Mouse (Mus musculus): Measurements from ENCODE around the gene Mrs2. TPM values are rescaled to one million over a fixed set of nuclear protein-coding genes. Genes with fewer than 3 reads are reported as not detected.
"Not testable (repeated sequence)": the region's sequence is repeated elsewhere in the genome, so short reads cannot be mapped to it uniquely, and the experiment has no call there.

Mrs2 gene
- polyA plus RNA-seq, 1 experiment from 2014 or later = 18.6 TPM

DNA sequence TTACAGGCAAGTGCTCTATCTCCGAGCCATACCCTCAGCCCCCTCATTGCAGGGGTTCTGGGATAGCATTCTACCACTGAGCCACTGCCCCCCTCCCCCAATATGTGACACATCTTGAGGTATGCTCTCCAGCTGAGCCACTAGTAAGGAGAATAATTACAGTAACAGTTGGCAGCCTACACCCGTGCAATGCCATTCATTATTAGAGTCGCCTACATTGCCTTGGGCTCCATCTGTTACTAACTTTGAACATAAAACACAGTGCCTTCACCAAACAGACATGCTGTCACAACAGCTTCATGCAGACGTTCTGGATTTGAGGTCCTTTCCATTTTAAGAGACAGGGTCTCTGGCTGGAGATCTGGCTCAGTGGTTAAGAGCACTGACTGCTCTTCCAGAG lies 43.8 kb downstream of the Mrs2 start:
- no peaks in the 10 kb centered on the region for H3K27me3 ChIP-seq
- ATAC-seq = peak; percentile 30; the same call in 1 of the 2 replicates
- no peaks in the 10 kb centered on the region for H3K36me3 ChIP-seq
- H3K4me3 ChIP-seq (replicated peaks) = no peak overlapping the region
- no peak overlapping the region for H3K9ac ChIP-seq (replicated peaks)
- no peak overlapping the region for H3K4me2 ChIP-seq (replicated peaks)
- WGBS = 81% methylated on average over 4 of the region's 4 CpGs
- no peaks in the 10 kb centered on the region for H3K4me1 ChIP-seq (replicated peaks)
- H3K9me3 ChIP-seq = no peaks in the 10 kb centered on the region
- H3K27ac ChIP-seq = no peak overlapping the region

DNA sequence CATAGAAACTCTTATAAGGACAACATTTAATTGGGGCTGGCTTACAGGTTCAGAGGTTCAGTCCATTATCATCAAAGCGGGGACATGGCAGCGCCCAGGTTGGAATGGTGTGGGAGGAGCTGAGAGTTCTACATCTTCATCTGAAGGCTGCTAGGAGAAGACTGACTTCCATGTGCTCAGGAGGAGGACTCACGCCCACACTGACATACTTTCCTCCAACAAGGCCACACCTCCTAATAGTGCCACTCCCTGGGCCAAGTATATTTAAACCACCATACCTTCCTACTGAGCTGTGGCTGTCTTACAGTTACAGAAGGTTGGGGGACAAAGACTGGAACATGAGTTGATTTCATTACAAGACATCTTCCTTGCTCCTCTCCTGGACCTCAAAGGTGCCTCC lies 48.4 kb downstream of the Mrs2 start:
- not testable (repeated sequence) for H3K4me3 ChIP-seq (replicated peaks); H3K4me1 ChIP-seq (replicated peaks); H3K9ac ChIP-seq (replicated peaks); ATAC-seq; H3K27me3 ChIP-seq; H3K36me3 ChIP-seq; H3K27ac ChIP-seq; H3K4me2 ChIP-seq (replicated peaks); H3K9me3 ChIP-seq
- 89% methylated on average over 3 of the region's 3 CpGs for WGBS

DNA sequence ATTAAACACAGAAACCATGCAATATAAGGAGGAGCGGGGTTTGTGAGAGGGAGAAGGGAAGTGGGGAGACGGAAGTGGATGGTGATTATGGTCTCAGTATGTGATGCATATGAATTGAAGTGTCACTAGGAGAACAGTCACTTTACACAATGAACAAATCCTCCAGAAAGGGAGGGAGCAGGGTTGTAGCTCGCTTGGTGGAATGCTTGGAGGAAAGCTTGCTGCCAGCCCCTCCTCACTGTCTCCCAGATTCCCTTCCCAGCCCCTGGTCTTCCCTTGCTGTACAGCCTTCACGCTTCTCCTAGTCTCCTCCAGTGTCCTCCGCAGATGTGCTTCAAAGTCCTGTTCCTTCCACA lies 54.4 kb downstream of the Mrs2 start:
- H3K27me3 ChIP-seq = no peaks in the 10 kb centered on the region; the same call in 1 of the 2 replicates
- H3K4me1 ChIP-seq (replicated peaks) = peaks cover 4% of the 10 kb centered on the region; the same call in 1 of the 2 replicates
- peak overlapping the region; percentile 46; the same call in 1 of the 2 replicates for H3K9ac ChIP-seq (replicated peaks)
- H3K27ac ChIP-seq = no peak overlapping the region
- ATAC-seq = peak; percentile 63
- H3K9me3 ChIP-seq = no peaks in the 10 kb centered on the region
- H3K36me3 ChIP-seq = no peaks in the 10 kb centered on the region
- WGBS = 40% methylated on average over 5 of the region's 5 CpGs
- peak overlapping the region; percentile 48 for H3K4me2 ChIP-seq (replicated peaks)
- peak overlapping the region; percentile 31 for H3K4me3 ChIP-seq (replicated peaks)

DNA sequence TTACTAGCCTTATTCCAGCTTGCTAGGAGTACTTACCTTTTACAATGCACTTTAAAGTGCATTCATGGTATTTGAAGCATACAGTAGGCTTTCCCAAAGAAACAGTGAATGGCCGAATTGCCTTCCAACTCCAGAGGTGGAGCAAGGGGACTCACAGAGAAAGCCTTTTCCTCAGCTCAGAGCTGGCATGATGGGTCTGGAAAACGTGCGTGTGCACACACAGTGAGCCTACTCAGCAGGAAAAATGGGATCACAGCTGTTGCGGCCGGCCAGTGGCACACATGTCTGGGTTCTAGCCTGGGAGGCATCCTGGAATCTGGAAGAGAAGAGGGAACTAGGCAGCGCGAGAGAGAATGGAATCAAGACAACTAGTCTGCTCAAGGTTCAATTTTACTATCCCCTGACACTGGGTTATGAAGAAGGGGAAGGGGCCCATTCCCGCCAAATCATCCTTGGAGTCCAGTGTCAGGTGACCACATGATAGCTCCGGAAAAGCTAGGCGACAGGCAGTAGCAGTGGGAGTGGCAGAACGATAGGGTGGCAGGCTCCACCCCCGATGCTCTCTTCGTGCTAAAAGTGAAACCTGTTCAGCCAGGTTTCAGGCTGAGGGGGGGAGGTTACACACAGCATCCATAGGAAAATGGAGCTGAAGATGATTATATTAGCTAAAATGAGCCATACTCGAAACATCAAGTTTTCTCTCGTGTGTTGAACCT lies 54.9 kb downstream of the Mrs2 start:
- Histone ChIP-seq H3K4me2 (replicated peaks) (peak overlapping the region; percentile 48), H3K36me3 (no peaks in the 10 kb centered on the region), H3K4me3 (replicated peaks) (peak overlapping the region; percentile 31), H3K4me1 (replicated peaks) (peaks cover 4% of the 10 kb centered on the region; the same call in 1 of the 2 replicates), H3K27me3 (no peaks in the 10 kb centered on the region; the same call in 1 of the 2 replicates), H3K9me3 (no peaks in the 10 kb centered on the region), H3K27ac (no peak overlapping the region), H3K9ac (replicated peaks) (peak overlapping the region; percentile 46; the same call in 1 of the 2 replicates)
- 24% methylated on average over 15 of the region's 15 CpGs for WGBS
- peak; percentile 53 for ATAC-seq

DNA sequence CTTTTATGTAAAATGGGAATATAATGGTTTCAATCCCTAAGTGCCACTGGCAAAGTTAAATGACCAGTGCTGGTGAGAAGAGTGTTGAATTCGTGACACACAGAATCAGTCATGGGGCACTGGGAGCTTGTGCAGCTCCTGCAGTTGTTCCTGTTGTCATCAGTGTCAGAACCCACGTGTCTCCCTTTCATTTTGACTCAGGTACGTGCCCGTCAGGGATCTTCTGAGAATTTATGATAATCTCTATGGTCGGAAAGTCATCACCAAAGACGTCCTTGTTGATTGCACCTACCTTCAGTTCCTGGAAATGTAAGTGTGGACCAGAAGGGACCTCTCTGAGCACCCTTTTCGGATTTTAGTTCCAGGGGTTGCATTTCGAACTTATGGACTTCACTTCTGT lies 58.1 kb downstream of the Mrs2 start:
- Histone ChIP-seq H3K9me3 (no peaks in the 10 kb centered on the region), H3K4me2 (replicated peaks) (no peak overlapping the region), H3K27ac (no peak overlapping the region), H3K4me1 (replicated peaks) (peaks cover 4% of the 10 kb centered on the region; the same call in 1 of the 2 replicates), H3K27me3 (no peaks in the 10 kb centered on the region; the same call in 1 of the 2 replicates), H3K36me3 (no peaks in the 10 kb centered on the region), H3K4me3 (replicated peaks) (no peak overlapping the region), H3K9ac (replicated peaks) (no peak overlapping the region)
- 85% methylated on average over 8 of the region's 8 CpGs for WGBS
- no peak for ATAC-seq

DNA sequence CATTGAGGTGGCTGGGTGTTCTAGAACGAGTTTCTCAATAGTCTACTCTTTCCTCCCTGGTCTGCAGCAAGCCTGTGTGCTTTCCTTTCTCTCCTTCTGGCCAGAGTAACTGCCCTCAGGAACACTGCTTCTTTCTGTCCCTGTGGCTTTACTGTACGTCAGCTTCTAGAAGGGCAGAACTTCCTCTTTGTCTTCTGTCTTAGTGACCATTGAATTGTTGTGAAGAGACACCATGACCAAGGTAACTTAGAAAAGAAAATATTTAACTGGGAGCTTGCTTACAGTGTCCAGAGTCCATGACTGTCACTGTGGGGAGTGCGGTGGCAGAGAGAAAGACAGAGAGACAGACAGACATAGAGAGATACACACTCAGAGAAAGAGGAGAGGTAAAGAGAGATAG lies 60.1 kb downstream of the Mrs2 start:
- Histone ChIP-seq H3K4me1 (replicated peaks) (no peaks in the 10 kb centered on the region), H3K9ac (replicated peaks) (no peak overlapping the region), H3K4me3 (replicated peaks) (no peak overlapping the region), H3K4me2 (replicated peaks) (no peak overlapping the region), H3K27ac (no peak overlapping the region), H3K27me3 (no peaks in the 10 kb centered on the region; the same call in 1 of the 2 replicates), H3K9me3 (no peaks in the 10 kb centered on the region), H3K36me3 (no peaks in the 10 kb centered on the region)
- WGBS = 88% methylated on average over 3 of the region's 3 CpGs
- ATAC-seq = no peak

DNA sequence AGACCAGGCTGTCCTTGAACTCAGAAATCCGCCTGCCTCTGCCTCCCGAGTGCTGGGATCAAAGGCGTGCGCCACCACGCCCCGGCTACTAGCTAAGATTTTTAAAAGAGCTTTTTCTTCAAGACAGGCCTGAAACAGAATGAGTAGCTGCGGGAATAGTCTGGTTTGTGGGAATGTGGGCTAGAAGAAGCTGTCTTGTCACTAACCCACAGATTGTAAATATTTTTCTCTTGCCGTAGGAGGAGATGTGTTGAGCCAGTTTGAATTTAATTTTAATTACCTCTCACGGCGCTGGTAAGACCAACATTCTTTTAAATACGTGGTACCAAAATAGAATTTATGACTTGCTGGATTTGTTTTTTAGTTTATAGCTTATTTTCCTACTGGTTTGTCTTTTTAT lies 61.5 kb downstream of the Mrs2 start:
- WGBS = 91% methylated on average over 11 of the region's 11 CpGs
- Histone ChIP-seq H3K9me3 (no peaks in the 10 kb centered on the region), H3K4me1 (replicated peaks) (no peaks in the 10 kb centered on the region), H3K27me3 (no peaks in the 10 kb centered on the region), H3K4me3 (replicated peaks) (no peak overlapping the region), H3K36me3 (no peaks in the 10 kb centered on the region), H3K4me2 (replicated peaks) (no peak overlapping the region), H3K27ac (no peak overlapping the region), H3K9ac (replicated peaks) (no peak overlapping the region)
- no peak for ATAC-seq

DNA sequence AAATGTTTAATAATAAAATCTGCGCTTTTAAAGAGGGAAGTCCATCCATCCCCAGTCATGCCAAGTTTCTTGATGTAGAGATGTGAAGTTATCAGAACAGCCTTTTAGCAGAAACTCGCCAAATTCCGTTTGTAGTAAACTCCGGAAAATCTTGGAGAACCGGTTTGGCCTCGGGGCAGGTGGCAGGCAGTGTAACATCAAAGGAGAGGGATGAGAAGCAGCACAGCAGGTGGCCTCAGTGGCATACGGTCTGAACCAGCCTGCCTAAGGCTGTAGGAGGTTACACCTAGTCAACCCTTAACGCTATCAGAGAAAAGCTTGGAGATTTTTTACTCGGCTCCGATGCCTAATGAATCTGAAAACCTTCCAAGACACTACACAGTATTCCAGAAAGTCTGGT lies 64.7 kb downstream of the Mrs2 start:
- Histone ChIP-seq H3K9me3 (no peaks in the 10 kb centered on the region), H3K36me3 (no peaks in the 10 kb centered on the region), H3K27ac (no peak overlapping the region), H3K9ac (replicated peaks) (no peak overlapping the region), H3K4me1 (replicated peaks) (no peaks in the 10 kb centered on the region), H3K27me3 (no peaks in the 10 kb centered on the region), H3K4me3 (replicated peaks) (no peak overlapping the region), H3K4me2 (replicated peaks) (no peak overlapping the region)
- ATAC-seq = no peak
- 27% methylated on average over 10 of the region's 10 CpGs for WGBS

DNA sequence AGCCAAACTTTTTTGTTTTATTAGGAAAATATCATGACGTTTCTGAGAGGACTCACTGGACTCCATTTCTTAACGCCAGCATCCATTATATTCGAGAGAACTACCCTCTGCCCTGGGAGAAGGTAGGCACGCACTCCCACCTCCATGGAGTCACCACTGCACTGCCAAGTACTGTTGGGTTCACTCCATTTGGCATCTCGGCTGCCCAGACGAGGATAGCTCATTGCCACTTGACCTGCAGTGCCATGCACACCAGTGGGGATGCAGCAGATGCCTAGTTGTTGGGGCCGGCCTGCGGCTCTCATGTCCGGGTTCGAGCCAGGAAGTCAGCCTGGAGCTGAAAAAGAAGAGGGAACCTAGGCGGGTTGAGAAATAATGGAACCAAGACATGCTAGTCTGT lies 65.1 kb downstream of the Mrs2 start:
- H3K9me3 ChIP-seq = no peaks in the 10 kb centered on the region
- no peak overlapping the region for H3K4me3 ChIP-seq (replicated peaks)
- ATAC-seq = no peak
- no peaks in the 10 kb centered on the region for H3K27me3 ChIP-seq
- no peaks in the 10 kb centered on the region for H3K4me1 ChIP-seq (replicated peaks)
- H3K36me3 ChIP-seq = no peaks in the 10 kb centered on the region
- H3K27ac ChIP-seq = no peak overlapping the region
- no peak overlapping the region for H3K4me2 ChIP-seq (replicated peaks)
- H3K9ac ChIP-seq (replicated peaks) = no peak overlapping the region
- 64% methylated on average over 11 of the region's 11 CpGs for WGBS

DNA sequence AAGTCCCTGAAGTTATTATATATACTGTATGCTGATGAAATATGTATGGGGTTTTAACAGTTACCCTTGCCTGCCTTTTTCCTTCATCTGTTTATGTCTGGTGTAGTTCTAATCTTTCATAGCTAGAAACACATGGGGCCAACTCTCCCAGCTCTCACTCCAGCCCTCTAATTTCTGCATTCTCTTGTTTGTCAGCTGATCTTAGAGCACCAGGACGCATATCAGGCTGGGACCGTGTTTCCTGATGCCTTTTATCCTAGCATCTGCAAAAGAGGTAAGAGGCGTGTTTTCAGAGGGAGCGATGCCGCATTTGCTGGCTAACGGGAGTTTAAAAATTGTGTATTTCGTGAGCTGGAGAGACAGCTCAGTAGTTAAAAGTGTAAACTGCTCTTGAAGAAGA lies 67.5 kb downstream of the Mrs2 start:
- 84% methylated on average over 7 of the region's 7 CpGs for WGBS
- Histone ChIP-seq H3K27ac (no peak overlapping the region), H3K27me3 (no peaks in the 10 kb centered on the region), H3K36me3 (no peaks in the 10 kb centered on the region), H3K9me3 (no peaks in the 10 kb centered on the region), H3K9ac (replicated peaks) (no peak overlapping the region), H3K4me1 (replicated peaks) (no peaks in the 10 kb centered on the region), H3K4me2 (replicated peaks) (no peak overlapping the region), H3K4me3 (replicated peaks) (no peak overlapping the region)
- no peak for ATAC-seq

DNA sequence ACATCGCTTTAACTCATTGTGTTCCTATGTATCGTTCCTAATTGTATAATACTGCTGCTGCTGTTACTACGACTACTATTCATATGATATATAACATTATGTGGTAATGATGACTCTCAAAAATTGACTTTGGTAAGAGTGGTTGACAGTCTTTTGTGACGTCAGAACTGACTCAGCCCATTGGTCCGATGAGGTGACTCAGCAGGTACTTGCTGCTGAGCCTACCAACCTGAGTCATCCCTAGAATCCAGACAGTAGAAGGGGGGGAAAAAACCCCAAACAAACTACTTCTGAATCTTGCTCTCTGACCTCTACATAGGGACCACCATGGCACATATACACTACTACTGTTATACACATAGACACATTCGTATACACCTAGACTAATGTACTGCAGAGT lies 71.3 kb downstream of the Mrs2 start:
- Histone ChIP-seq H3K4me3 (replicated peaks) (no peak overlapping the region), H3K27me3 (no peaks in the 10 kb centered on the region), H3K36me3 (no peaks in the 10 kb centered on the region), H3K4me2 (replicated peaks) (no peak overlapping the region), H3K9me3 (no peaks in the 10 kb centered on the region), H3K9ac (replicated peaks) (no peak overlapping the region), H3K4me1 (replicated peaks) (no peaks in the 10 kb centered on the region), H3K27ac (no peak overlapping the region)
- ATAC-seq = no peak
- WGBS = 93% methylated on average over 6 of the region's 6 CpGs

DNA sequence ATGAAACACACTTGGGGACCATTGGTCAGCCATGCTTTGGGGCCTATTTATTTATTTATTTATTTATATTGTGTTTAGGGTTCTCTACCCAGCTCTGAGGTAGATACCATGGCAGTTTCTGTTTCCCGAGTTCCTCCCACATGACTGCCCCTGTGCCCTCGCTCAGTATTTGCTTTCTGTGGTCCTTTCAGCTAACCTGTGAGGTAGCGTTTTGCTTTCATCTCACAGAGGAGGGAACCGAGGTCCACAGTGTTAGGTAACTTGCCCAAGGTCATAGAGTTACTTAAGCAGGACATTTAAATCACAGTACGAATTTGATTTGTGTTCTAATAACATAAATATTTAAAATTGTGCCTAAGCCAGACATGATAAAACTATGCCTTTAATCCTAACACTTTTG lies 73.0 kb downstream of the Mrs2 start:
- Histone ChIP-seq H3K27me3 (no peaks in the 10 kb centered on the region), H3K4me1 (replicated peaks) (peaks cover 6% of the 10 kb centered on the region; the same call in 1 of the 2 replicates), H3K9me3 (no peaks in the 10 kb centered on the region), H3K9ac (replicated peaks) (no peak overlapping the region), H3K4me2 (replicated peaks) (no peak overlapping the region), H3K4me3 (replicated peaks) (no peak overlapping the region), H3K36me3 (no peaks in the 10 kb centered on the region), H3K27ac (no peak overlapping the region)
- 88% methylated on average over 5 of the region's 5 CpGs for WGBS
- no peak for ATAC-seq

DNA sequence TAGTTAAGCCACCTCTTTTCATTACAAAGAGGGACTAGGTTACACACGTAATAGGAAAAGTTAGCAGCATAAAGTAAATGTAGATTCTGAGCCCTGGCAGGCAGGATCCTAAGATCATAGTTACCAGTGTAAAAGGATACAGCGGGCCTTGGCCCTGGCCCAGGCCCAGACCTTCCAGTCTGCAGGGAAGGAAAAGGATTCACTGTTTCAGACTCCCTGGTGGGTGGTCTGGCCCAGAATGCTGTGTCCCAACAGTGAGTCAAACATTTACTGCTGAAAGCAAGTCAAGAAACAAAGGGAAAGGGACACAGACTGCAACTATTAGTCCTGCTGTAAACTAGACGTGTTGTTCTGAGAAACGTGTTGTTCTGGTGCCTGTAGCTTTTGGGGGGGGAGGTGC lies 74.6 kb downstream of the Mrs2 start:
- ATAC-seq = peak; percentile 32; the same call in 1 of the 2 replicates
- no peak overlapping the region for H3K4me3 ChIP-seq (replicated peaks)
- WGBS = 25% methylated on average over 4 of the region's 4 CpGs

More for the DNA sequence above, 74.6 kb downstream of the Mrs2 start:
- Histone ChIP-seq H3K9ac (replicated peaks) (no peak overlapping the region), H3K4me1 (replicated peaks) (peaks cover 11% of the 10 kb centered on the region), H3K9me3 (no peaks in the 10 kb centered on the region), H3K27me3 (no peaks in the 10 kb centered on the region), H3K36me3 (no peaks in the 10 kb centered on the region), H3K4me2 (replicated peaks) (no peak overlapping the region), H3K27ac (no peak overlapping the region)
